Mouse (Mus musculus) liver, embryonic 11.5 days (tissue): ENCODE results near the gene Crxos. TPM values are rescaled to one million over a fixed set of nuclear protein-coding genes. Genes with fewer than 3 reads are reported as not detected.
A peak's percentile ranks its signal among the peaks of the same experiment; 100 is the strongest.
"Not testable (repeated sequence)": the region's sequence is repeated elsewhere in the genome, so short reads cannot be mapped to it uniquely, and the experiment has no call there.

Source experiments
- ATAC-seq: fragments of 200-750 bp; cut with Nextera tagmentation; replicated peaks from 2 replicates; pipeline ENCODE4 v1.8.0; 2017; ENCODE audit warnings: moderate number of reproducible peaks, mild to moderate bottlenecking, moderate TSS enrichment, moderate library complexity; ENCODE audit not compliant: low FRiP score
- DNase-seq: peaks from one replicate; pipeline ENCODE4 v3.0.0-alpha.2; 2017; ENCODE audit warnings: low spot score
- H3K27ac ChIP-seq: fragments of 300-500 bp; sonication (generic); 2 replicates; pipeline ENCODE4 v1.5.1; 2014; ENCODE audit warnings: mild to moderate bottlenecking, low read depth, low read length, control low read depth
- H3K27me3 ChIP-seq: fragments of 300-500 bp; sonication (generic); replicated peaks from 2 replicates; pipeline ENCODE4 v1.6.1; 2014; ENCODE audit warnings: low read length, mixed read lengths; ENCODE audit not compliant: control insufficient read depth, insufficient read depth
- H3K36me3 ChIP-seq: fragments of 300-500 bp; sonication (generic); 2 replicates; pipeline ENCODE4 v1.6.1; 2014; ENCODE audit warnings: mild to moderate bottlenecking, low read length, moderate library complexity, mixed read lengths; ENCODE audit not compliant: control insufficient read depth, insufficient read depth
- H3K4me1 ChIP-seq: fragments of 300-500 bp; sonication (generic); replicated peaks from 2 replicates; pipeline ENCODE4 v1.6.1; 2014; ENCODE audit warnings: low read length, mixed read lengths; ENCODE audit not compliant: control insufficient read depth, insufficient read depth
- H3K4me2 ChIP-seq: fragments of 300-500 bp; sonication (generic); 2 replicates; pipeline ENCODE4 v1.6.1; 2014; ENCODE audit warnings: mild to moderate bottlenecking, control low read depth, moderate library complexity
- H3K4me3 ChIP-seq: fragments of 300-500 bp; sonication (generic); 2 replicates; pipeline ENCODE4 v1.5.1; 2014; ENCODE audit warnings: low read depth, low read length, control low read depth
- H3K9ac ChIP-seq: fragments of 300-500 bp; sonication (generic); 2 replicates; pipeline ENCODE4 v1.6.1; 2014; ENCODE audit warnings: low read depth, low read length, control low read depth
- H3K9me3 ChIP-seq: fragments of 300-500 bp; sonication (generic); 2 replicates; pipeline ENCODE4 v1.6.1; 2016; ENCODE audit warnings: low read length, inconsistent platforms, mixed read lengths; ENCODE audit not compliant: control insufficient read depth
- WGBS: fragments of 180-500 bp; shearing (Covaris S2); extraction: QIAGEN DNeasy Blood & Tissue Kit; methylation state at CpG from one replicate; pipeline ENCODE4 v1.1.7; 2014; 5-methylcytosine and 5-hydroxymethylcytosine counted together
- polyA plus RNA-seq: library from polyadenylated mRNA; unstranded; fragments of >200 nt; fragmentation: Nextera tagmentation; extraction: Ambion mirVana; gene quantifications from 2 replicates; pipeline ENCODE4 v1.2.1, GENCODE M21; 2014

Crxos gene
- polyA plus RNA-seq, 1 experiment from 2014 or later = not detected

DNA sequence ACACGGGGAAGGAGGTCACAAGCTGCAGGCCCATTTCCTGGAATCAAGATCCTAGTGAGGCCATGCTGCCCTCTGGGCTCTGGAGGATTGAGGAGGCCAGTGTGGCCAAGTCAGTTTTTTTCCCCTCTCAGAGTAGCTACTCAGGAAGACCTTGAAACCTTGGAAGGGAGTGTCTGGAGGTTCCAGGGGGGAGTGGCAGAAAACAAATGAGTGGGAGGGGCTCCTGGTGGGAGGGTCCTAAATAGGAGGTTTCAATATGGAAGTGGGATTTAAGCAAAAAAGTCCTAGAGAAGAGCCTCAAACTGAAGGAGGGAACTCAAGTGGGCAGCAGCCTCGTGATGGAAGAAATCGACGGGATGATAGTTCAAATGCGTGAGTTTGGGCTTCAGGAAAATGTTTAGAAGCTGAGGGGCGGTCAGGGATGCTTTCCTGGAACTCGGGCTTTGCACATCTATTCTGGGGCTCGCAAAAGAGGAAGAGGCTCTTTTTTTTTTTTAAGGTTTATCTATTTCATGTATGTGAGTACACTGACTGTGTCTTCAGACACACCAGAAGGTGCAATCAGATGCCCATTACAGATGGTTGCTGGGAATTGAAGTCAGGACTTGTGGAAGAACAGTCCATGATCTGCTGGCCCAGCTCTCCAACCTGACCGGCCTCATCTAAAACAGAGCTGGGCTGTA is 19.1 kb downstream of the Crxos start:
- WGBS = 57% methylated on average over 9 of the region's 9 CpGs
- H3K9ac ChIP-seq = no peak overlapping the region
- H3K27me3 ChIP-seq = no peaks in the 10 kb centered on the region
- H3K9me3 ChIP-seq = no peaks in the 10 kb centered on the region
- no peak overlapping the region for H3K4me3 ChIP-seq
- no peak for DNase-seq
- H3K36me3 ChIP-seq = no peaks in the 10 kb centered on the region
- no peaks in the 10 kb centered on the region for H3K4me1 ChIP-seq
- no peak for ATAC-seq
- H3K4me2 ChIP-seq = no peak overlapping the region
- H3K27ac ChIP-seq = no peak overlapping the region

DNA sequence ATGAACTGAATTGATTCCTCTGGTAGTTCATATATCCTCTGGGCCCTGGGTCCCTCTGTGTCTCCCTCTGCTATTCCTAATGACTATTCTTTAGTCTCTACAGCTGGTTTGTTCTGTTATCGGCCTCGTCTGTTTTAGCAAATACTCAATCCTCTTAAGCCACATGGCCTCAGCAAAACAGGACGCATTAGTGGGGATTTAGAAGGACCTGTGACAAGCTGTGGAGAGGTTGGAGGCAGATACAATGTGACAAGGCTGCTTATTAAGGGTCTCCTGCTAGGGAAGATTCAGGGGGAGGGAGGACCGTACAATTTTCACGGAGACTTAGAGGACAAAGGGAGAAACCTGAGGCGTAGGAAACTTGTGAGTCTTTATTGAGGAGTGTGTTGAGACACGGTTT is 23.4 kb downstream of the Crxos start:
- H3K27ac ChIP-seq = no peak overlapping the region
- WGBS = 81% methylated on average over 7 of the region's 7 CpGs
- no peaks in the 10 kb centered on the region for H3K36me3 ChIP-seq
- H3K27me3 ChIP-seq = no peaks in the 10 kb centered on the region
- no peak overlapping the region for H3K9ac ChIP-seq
- no peaks in the 10 kb centered on the region for H3K9me3 ChIP-seq
- no peaks in the 10 kb centered on the region for H3K4me1 ChIP-seq
- DNase-seq (no peak), ATAC-seq (no peak)
- H3K4me2 ChIP-seq = no peak overlapping the region
- no peak overlapping the region for H3K4me3 ChIP-seq

DNA sequence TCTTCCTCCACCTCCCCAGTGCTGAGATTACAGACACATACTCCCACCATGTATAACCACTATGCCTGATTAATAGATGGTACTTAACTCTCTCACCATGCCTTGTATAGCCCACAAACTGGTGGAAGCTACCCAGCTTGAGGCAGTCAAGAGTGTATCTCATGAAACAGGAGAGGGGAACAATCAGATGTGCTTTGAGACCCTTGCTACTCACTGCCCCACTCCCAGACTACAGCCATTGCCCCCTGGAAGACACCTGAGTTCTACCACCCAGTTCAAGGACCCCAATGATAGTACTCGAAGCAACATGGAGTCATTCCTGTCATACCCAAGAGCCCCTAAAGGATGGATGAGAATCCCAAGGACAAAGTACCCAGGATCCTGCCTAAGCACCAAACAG is 24.2 kb downstream of the Crxos start:
- Histone ChIP-seq H3K9ac (no peak overlapping the region), H3K27ac (no peak overlapping the region), H3K9me3 (no peaks in the 10 kb centered on the region), H3K4me3 (no peak overlapping the region), H3K36me3 (no peaks in the 10 kb centered on the region), H3K4me1 (no peaks in the 10 kb centered on the region), H3K4me2 (no peak overlapping the region), H3K27me3 (no peaks in the 10 kb centered on the region)
- ATAC-seq (no peak), DNase-seq (no peak)
- WGBS = 58% methylated on average over 1 of the region's 1 CpGs

GRCm38 (mm10) chr7:15907971-15908590 is 25.7 kb downstream of the Crxos start:
- Histone ChIP-seq H3K4me2 (no peak overlapping the region), H3K9ac (no peak overlapping the region), H3K9me3 (no peaks in the 10 kb centered on the region), H3K4me3 (no peak overlapping the region), H3K27me3 (no peaks in the 10 kb centered on the region), H3K36me3 (no peaks in the 10 kb centered on the region), H3K4me1 (no peaks in the 10 kb centered on the region), H3K27ac (no peak overlapping the region)
- WGBS = 64% methylated on average over 8 of the region's 8 CpGs
- no peak for DNase-seq
- ATAC-seq = no peak

DNA sequence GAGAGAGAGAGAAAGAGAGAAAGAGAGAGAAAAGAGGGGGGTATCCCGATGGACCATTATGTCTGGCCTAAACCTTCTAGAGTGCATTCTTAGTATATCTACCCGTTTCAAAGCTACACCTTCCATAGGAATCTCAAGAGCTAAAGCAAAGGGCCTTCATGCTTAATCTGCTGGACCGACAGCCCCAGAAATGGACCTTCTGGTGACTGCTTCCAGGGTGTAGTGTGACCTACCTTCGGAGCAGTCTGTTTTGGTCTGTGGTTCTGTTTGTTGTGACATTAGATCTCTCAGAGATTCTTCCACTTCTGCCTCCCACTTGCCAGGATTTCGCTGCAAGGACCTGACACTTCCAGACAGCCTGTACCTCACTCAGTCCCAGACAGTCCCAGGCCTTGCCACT is 28.1 kb downstream of the Crxos start:
- Histone ChIP-seq H3K4me1 (no peaks in the 10 kb centered on the region), H3K9me3 (no peaks in the 10 kb centered on the region), H3K27me3 (no peaks in the 10 kb centered on the region), H3K36me3 (no peaks in the 10 kb centered on the region), H3K9ac (no peak overlapping the region), H3K4me2 (no peak overlapping the region), H3K4me3 (no peak overlapping the region), H3K27ac (no peak overlapping the region)
- DNase-seq = no peak
- 77% methylated on average over 5 of the region's 5 CpGs for WGBS
- ATAC-seq = no peak

GRCm38 (mm10) chr7:15912183-15912582 is 29.8 kb downstream of the Crxos start:
- Histone ChIP-seq H3K27me3 (no peaks in the 10 kb centered on the region), H3K9ac (no peak overlapping the region), H3K9me3 (no peaks in the 10 kb centered on the region), H3K4me1 (no peaks in the 10 kb centered on the region), H3K4me3 (no peak overlapping the region), H3K36me3 (peaks cover 2% of the 10 kb centered on the region; the same call in 1 of the 2 replicates), H3K27ac (no peak overlapping the region), H3K4me2 (no peak overlapping the region)
- ATAC-seq (peak; percentile 58), DNase-seq (peak; percentile 80)
- 3% methylated on average over 4 of the region's 4 CpGs for WGBS

DNA sequence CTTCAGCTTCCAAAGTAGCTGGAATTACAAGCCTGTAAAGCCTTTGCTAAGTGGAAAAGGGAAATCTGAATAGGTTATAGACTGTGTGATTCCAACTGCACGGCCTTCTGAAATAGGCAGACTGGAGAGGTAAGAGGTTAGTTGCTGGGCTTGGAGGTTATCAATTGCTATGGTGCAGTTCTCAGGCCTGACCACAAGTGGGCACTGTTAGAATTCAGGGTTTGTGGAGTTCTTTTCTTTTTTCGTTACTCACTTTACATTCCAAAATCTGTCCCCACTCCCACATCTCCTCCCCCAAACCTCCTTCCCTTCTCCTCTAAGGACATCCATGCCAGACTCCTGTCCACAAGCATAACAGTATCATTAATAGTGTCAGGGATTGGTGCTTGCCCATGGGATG is 31.8 kb downstream of the Crxos start:
- H3K27me3 ChIP-seq = no peaks in the 10 kb centered on the region
- DNase-seq (no peak), ATAC-seq (no peak)
- no peak overlapping the region for H3K9ac ChIP-seq
- no peaks in the 10 kb centered on the region for H3K9me3 ChIP-seq
- WGBS = 30% methylated on average over 2 of the region's 2 CpGs
- peaks cover under 1% of the 10 kb centered on the region; the same call in 1 of the 2 replicates for H3K4me1 ChIP-seq
- H3K4me3 ChIP-seq = no peak overlapping the region
- peaks cover 10% of the 10 kb centered on the region; the same call in 1 of the 2 replicates for H3K36me3 ChIP-seq
- H3K27ac ChIP-seq = no peak overlapping the region
- H3K4me2 ChIP-seq = no peak overlapping the region

- no peak overlapping the region for H3K27ac ChIP-seq
- ATAC-seq = no peak
- peaks cover 5% of the 10 kb centered on the region; the same call in 1 of the 2 replicates for H3K4me1 ChIP-seq
- peaks cover 14% of the 10 kb centered on the region; the same call in 1 of the 2 replicates for H3K36me3 ChIP-seq
- DNase-seq = no peak
- H3K27me3 ChIP-seq = no peaks in the 10 kb centered on the region
- no peak overlapping the region for H3K9ac ChIP-seq
- H3K9me3 ChIP-seq = no peaks in the 10 kb centered on the region
- no peak overlapping the region for H3K4me3 ChIP-seq
- 73% methylated on average over 2 of the region's 2 CpGs for WGBS
- H3K4me2 ChIP-seq = no peak overlapping the region
Observed at GRCm38 (mm10) chr7:15914751-15915150, 32.3 kb downstream of the Crxos start.

DNA sequence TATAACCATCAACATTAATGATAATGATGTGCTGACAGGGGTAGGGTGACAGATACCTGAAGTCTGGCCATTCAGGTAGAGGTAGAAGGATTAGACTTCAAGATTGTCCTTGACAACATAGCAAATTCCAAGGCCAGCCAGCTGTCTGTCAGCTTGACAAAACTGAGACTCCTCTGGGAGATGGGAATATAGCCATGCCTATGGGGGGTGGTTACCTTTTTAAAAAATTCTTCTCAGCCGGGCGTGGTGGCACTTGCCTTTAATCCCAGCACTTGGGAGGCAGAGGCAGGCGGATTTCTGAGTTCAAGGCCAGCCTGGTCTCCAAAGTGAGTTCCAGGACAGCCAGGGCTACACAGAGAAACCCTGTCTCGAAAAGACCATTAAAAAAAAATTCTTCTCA is 33.3 kb downstream of the Crxos start:
- 84% methylated on average over 4 of the region's 4 CpGs for WGBS
- ATAC-seq = not testable (repeated sequence)
- H3K36me3 ChIP-seq = peaks cover 20% of the 10 kb centered on the region; the same call in 1 of the 2 replicates

More for the DNA sequence above, 33.3 kb downstream of the Crxos start:
- H3K9me3 ChIP-seq, H3K4me3 ChIP-seq, DNase-seq, H3K27ac ChIP-seq, H3K4me2 ChIP-seq, H3K9ac ChIP-seq, H3K27me3 ChIP-seq: not testable (repeated sequence)
- peaks cover 14% of the 10 kb centered on the region for H3K4me1 ChIP-seq
